Mouse (Mus musculus) thymus, postnatal 25 days (tissue): ENCODE results near the gene Dhx57.
"Not testable (repeated sequence)": the region's sequence is repeated elsewhere in the genome, so short reads cannot be mapped to it uniquely, and the experiment has no call there.

ENCODE experiments used
- DNase-seq: peaks from one replicate; pipeline ENCODE4 v3.0.0; 2022

Gene Dhx57

DNA sequence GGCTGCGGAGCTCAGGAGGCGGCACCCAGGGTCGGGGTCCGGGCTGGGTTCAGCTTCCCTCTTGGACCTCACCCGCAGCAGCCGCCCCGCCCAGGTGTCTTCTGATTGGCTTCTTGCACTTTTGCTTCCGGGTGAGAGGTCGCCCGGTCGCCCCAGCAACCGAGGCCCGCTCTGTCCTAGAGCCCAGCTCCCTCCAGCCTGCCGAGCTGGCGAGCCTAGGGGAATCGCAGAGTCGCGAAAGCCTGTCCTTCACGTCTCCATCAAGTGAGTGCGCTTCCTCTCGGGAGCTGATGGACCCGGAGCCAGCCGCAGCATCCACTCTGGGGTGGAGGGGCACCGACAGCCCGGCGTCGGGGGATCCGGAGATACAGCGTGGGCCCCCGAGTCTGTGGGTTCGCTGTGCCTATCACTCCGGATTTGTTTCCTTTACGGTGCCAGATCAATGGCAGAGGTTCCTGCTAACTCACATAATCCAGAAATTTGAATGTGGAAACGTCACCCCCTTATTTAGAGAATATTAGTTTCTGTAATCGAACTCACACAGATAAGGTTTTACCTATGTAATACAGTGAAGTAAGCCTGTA, at the start of gene Dhx57, which contains the start of gene Morn2:
Dhx57 (minus strand) TSS at position 403 of the 584 bp plus-strand sequence.
Morn2 (plus strand) TSS at position 130 of the 584 bp plus-strand sequence.
- peak; percentile 97 for DNase-seq

DNA sequence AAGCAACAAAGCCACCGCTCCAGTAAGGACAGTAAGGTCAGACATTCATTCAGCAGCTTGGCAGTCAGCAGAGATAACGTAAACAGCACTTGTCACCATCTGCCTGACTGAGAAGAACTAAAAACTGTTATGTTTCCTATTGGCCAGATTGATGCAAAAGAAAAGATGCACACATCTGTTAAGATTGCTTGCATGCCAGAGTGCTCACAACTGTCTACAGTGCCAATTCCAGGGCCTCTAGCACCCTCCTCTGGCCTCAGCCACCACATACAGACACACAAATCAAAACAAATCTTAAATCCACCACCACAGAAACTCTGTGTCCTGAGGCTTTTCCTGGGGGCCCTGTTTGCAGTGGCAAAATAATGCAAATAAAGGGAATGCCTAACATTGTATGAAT, 42.1 kb upstream of the Dhx57 start:
- DNase-seq: peak; percentile 8

DNA sequence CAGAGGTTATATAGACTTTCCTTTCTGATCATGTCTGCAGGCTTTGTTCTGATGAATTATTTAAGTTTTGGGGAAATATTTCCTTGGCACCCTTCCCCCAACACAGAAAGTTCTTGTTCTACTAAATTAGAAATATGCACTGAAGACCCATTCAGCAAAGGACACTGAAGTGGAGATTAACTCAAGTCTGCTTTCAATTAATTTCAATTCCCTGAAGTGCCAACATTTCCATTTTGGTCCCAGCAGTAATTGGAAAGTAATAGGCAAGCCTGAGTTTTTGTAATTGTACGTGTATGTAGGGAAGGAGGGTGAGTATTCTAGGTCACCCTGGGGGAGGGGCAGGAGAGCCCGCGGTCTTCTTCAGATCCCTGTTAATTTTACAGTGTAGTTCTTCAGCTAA, 36.2 kb upstream of the Dhx57 start:
- no peak for DNase-seq

DNA sequence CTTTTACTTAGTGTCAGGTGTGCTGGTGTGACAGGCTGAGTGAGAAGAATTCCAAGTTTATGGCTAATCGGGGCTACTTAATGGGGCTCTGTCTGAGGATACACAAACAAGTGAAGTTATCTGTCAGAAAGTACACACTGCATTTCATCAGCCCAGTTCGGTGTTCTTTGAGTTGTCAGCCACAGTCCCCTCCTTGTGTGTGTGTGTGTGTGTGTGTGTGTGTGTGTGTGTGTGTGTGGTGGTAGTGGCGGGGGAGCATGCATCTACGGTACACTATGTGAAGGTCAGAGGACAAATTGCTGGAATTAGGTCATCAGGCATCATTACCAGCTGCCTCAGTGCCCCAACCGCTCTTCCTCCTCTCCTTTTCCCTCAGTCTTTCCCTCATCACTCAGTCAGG, 35.2 kb upstream of the Dhx57 start:
- DNase-seq: no peak

DNA sequence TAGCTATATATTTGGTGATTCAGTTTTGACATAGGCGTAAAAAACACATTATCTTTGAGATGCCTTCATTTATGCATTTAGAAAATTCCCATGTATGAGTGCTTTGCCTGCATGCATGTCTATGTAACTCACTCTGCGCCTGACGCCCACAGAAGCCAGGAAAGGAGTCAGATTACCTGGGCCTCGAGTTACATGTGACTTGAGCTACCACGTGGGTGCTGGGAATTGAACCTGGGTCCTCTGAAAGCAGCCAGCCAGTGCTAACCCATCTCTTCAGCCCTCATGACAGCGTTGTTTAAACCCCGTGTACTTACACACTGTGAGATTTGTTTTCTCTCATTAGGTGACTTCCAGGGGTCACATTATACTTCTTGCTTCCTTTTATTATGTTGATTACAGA, 34.2 kb upstream of the Dhx57 start:
- no peak for DNase-seq

DNA sequence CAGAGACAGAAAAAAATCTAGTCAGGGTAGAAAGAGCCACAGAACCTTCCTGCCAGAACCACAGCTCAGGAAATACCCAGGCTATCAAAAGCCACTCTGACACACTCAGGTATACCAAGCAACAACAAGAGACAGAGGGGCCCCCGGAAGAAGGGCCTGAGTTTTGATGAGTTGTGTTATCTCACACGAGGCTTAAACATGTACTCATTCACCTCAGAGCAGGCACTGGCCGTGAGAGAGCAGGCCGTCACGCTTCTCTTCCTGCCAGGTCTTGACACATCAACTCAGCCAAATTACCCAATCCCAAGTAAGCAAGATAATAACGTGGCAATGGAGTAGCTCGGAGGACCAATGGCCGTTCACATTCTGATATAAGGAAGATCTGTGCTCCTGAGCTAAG, 33.4 kb upstream of the Dhx57 start:
- DNase-seq: peak; percentile 21

DNA sequence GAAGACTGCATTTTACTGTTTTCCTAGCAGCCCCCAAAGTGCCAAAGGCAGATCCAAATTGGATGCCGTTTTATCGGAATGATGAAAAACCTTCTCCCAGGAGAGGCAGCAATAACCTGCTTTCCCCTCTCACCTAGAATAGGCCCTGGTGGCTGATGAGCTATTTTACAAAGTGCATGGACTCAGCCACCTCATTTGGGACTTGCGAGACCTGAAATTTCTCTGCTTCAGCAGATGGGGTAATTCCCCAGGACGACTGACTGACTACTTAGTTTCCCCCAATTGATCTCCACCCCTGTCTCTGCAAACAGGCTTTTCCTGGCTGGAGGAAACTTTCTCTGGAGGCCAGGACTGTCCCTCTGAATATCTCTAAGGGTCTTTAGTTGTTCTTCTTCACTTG, 32.7 kb upstream of the Dhx57 start:
- DNase-seq: no peak

DNA sequence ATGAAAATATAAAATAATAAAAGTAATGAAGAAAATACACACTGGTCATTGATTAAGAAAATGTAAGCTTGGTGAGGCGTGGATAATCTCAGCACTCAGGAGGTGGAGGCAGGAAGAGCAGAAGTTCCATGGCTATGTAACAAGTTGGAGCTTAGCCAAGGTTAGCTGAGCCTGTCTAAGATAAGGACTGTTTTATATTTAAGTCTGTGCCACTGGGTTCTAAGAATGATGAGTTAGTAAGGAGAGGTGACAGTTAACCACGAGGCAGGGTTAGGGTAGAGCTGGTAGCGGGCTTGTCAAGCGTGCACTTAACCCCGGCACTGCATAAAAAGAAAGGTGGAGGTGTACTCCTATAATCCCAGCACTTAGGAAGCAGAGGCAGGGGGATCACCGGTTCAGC, 32.0 kb upstream of the Dhx57 start:
- DNase-seq: no peak

DNA sequence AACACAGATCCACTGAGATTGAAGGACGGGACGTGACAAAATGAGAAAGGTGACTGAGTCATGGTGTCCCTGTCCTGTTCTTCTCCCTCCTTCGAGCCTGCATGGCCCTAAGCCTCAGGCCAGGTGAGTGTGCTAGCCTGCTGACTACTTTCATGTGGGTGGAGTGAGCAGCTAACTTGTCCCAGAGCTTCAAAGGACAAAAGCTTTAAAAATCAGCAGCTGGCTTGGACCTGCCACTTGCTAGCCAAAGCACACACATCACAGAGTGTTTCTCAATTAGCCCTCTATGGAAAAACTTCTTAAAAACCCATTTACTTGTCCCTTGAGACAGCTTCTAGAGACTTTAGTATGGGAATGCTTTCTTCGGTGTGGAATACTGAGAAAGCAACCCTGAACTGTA, 22.1 kb upstream of the Dhx57 start:
- no peak for DNase-seq

DNA sequence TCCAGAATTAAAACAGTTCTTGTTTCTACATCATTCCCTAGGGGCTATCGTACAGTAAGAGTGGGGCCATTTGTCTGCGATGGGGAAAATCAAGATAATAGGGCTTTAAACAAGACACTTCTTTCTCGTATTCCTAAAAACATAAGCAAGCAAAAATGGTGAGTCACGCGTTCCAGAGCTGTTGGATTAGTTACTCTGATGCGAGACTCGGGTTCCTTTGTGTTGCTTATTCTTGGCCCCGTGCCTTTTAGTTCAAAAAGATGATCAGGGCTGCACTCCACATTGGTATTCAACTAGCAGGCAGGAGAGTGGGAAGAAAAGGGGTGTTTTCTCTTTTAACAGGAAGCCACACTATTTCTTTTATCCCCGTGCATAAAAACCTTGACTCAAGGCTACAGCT, 21.5 kb upstream of the Dhx57 start:
- no peak for DNase-seq

DNA sequence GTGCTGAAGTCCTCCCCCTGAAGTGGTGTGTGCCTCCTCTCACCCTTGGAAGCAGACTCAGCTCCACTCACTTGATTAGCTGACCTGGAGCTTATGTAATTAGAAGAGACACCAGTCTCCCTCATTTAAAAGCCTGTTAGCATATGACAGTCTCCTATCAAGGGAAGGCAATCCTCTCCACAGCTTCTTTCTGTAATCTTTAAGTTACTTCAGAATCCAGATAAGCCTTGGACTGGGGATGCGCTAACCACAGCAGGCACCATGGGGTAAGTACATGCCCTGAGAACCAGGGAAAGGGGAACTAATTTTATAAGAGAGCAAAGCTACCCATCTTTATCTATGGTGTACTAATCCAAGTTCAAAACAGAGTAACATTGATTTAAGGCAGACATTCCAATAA, 17.0 kb upstream of the Dhx57 start, which contains the start of gene Arhgef33:
Arhgef33 (plus strand) TSS at position 157 of the 400 bp plus-strand sequence.
- DNase-seq: no peak

DNA sequence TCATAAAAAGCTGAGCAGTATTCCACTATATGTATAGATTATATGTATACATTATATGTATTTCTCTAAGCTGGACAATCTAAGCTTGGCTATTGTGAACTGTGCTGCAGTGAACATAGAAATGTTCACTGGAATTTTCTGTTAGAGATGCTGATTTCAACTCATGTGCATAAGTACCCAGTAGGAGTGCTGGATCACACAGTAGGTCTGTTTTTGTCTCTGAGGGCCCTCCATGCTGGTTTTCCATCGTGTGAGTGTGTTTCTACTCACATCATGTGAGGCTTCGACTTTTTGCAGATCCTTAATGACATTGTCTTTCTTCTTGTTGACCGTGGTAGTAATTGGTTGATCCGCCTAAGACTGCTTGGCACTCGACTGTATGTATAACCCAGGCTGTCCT, 8.6 kb upstream of the Dhx57 start:
- DNase-seq: no peak

DNA sequence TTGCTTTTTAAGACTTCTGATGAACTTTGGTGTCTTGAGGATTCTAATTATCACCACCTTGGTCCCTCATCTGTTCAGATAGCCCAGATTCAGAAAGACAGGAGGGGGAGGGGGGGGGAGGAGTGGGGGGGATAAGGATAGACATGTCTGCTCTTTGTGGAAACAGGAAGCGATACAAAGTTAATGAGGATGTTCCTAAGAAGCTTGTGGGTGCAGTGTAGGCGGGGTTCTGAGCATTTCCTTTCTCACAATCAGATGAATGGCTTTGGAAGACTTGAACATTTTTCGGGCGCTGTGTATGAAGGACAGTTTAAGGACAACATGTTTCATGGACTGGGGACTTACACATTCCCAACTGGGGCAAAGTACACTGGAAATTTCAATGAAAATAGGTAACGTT, 5.0 kb upstream of the Dhx57 start:
- DNase-seq: no peak

DNA sequence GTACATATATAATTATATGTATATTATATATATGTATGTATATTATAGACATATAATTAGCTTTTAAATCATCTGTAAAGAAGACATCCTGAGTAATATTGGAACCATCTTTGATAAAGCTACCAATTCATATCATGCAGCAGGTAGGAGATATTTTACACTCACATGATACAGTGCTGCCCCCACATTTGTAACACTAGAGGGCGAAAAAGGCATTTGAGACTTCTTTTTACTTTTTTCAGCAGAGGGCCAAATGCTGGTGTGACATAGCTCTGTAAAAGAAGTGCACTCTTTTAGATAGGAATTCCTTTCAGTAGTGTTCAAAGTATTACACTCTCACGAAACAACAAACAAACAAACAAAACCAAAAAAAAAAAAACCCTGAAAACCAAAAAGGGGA, 872 bp upstream of the Dhx57 start:
- DNase-seq: peak; percentile 44

DNA sequence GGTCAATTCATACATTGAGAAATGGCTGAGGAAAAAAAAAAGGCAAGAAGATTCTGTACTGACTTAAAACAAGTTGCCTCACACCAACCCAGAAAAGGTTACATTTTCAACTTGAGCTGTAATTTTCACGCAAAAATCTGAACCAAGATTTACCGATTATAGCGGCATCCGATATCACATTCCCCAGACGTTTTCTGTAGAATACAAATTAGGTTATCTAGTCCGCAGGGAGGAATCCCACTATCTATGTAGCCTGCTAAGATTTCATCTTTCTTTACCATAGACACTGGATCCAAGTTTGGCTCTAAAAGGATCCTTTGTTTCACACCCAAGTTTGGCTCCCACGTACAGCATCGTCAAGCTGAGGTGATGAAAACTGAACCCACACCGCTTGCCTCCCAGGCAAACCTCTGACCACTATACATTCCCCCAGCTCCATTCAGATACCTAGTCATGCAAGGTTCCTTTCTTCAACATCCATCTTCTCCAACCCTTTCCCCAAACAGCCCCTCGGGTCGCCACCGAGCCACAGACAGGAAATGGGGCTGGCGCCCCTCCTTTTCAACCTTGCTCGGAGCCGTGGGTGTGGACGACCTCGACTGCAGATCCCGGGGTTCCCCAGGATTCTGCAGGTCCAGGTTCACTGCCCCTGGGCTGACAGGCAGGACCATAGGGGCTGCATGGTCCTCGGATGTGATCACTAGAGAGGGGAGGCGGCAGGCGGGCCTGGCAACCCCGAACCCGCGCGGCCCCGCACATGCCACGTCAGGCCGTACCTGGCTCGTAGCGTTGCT, 799 bp downstream of the Dhx57 start:
- DNase-seq: no peak

DNA sequence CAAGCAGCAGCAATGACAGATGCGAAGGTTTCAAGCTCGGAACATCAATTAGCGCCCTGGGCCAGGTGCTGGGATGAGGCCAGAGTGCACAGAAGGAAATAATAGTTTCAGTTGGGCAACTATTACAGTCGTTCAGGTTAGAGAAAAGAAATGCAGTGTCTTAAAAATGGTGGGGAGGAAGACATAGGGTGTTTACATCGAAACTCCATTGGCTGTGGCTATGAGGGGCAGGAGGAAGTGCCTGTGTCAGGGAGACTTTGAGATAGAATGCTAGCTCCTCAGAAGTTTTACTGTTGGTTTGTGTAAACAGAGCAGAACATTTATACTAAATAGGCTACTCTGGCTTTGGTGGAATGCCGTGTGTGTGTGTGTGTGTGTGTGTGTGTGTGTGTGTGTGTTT, 2.3 kb downstream of the Dhx57 start:
- no peak for DNase-seq

DNA sequence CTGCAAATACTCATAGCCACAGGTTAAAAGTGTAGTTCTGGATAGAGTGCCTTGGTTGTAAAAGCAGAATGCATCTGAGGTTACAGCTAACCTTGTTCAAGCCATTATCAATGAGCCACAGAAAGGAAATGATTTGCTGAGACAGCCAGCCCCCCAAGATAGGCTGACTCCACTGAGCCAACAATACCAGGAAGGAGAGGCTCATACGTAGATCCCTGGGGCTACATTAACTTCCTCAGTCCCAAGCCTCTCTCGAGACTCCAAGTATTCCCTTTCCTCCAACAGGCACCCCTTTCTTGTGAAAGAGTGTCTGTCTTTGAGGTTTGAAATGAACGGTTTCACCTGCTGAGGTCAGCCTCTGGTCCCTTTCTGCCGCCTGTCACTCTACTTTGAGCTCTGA, 5.8 kb downstream of the Dhx57 start:
- no peak for DNase-seq

DNA sequence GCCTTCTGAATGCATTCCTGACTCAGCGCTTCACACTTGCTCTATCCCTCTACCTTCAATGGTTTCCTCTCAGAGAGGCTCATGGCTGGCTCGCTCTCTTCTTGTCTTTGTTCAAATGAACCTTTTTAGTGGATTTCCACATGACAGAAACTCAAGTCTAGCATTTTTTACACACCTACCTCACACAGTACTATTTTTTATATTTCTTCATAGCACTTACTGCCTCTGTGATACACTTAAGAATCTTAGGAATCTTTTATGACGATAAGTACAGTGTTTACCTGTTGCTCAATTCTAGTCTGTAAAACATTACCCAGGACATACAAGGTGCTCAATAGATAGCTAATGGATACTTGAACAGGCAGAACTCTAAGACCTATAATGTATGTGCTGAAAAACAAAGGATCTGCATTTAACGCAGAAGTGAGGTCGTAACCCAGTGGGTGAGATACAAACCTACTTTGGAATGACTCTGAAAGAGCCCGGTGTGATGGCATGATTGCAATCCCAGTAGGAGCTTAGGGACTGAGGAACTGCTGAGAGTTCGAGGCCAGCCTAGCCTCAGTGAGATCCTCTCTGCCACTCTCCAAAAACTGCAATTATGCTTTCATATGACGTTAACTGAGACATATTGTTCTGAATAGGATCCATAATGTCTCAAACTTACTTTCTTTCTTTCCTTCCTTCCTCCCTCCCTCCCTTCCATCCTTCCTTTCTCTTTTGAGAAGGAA, 10.8 kb downstream of the Dhx57 start:
- no peak for DNase-seq

DNA sequence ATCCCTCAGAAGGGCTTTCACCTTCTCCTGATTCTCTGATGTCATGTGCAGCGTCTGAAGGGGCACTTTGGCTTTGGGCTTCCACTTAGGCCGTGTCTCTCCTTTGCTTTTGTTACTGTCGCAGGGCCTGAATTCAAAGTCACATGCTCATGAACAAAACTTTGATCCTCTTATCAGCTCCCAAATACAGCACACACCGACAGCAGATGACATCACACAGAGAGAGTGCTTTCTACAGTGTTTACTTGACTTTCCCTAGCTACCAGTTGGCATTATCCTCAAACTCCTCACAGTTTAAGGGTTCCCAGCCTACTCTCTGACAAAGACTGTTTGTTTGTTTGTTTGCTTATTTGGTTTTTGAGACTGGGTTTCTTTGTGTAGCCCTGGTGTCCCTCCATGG, 12.0 kb downstream of the Dhx57 start:
- no peak for DNase-seq

DNA sequence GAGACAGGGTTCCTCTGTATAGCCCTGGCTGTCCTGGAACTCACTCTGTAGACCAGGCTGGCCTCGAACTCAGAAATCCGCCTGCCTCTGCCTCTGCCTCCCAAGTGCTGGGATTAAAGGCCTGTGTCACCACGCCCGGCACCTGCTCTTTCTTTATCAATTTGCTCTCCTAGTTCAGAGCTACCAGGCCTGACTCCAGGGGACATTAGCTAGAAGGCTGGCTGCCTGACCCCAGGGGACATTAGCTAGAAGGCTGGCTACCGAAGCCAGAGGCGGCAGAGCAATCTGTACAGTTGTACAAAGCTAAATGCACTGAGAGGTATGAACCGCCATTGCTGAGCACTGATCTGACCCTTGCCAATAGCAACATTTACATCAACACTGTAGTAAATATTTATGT, 19.7 kb downstream of the Dhx57 start:
- DNase-seq: not testable (repeated sequence)

DNA sequence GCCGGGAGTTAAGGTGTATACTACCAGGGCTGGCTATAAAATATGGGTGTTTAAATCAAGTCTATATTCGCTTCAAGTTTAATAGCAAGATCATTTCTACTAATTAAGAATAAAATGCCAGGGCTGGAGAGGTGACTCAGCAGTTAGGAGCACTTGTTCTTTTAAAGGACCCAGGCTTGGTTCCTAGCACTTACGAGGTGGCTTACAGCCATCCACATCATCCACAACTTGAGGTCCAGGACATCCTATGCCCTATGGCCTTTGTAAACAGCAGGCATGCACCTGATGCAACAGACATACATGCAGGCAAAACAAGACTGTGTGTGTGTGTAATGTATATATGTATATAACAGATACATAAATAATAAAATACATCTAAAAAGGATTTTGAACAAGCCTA, 22.1 kb downstream of the Dhx57 start:
- no peak for DNase-seq

DNA sequence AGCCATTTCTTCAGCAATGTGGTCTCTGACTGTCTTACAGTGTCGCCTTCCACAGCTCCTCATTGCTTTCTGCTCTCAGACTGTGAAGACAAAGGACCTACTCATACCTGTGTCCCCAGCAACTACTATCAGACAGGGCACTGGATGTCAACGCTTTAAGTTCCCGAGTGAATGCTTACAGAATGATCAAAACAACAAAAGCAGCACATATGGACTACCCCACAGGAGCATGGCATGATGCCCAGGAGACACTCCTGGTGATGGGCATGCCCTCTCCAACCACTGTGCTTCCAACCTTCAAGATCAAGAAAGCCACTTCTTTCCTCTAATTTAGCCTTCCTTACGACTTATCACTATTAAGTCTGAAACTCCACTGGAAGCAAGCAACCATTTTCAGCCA, 23.2 kb downstream of the Dhx57 start:
- no peak for DNase-seq

DNA sequence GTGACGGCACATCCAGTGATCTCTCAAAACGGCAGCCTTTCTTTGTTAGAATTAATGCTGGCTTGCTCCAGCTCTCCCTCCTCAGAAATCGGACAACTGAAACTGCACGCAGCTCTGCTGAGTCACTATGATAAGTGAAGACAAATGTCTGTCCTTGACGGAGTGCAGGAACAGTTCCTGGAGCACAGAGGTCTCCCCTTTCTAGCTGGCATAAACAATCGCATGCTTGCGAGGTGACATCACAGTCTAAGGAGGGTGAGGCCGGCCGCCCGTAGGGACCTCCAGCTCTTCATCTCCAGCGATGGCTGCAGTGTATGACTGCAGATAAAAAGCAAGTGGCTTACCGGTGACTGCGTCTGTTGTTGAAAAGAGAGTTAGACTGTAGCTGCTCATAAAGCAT, 35.1 kb downstream of the Dhx57 start:
- DNase-seq: no peak

DNA sequence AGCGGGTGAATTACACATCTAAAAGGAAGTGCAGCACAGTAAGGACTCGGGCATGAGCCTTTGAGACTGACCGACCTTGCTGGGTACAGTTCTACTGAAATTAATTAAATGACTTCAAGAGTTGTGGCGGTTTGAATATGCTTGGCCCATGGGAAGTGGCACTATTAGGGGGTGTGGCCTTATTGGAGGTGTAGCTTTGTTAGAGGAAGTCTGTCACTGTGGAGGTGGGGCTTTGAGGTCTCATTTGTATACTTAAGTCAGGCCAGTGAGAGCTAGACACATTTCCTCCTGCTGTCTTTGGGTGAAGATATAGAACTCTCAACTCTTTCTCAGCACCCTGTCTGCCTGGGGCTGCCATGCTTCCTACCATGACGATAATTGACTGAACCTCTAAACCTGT, 35.9 kb downstream of the Dhx57 start:
- no peak for DNase-seq
